Mouse (Mus musculus): ENCODE measurements at regions not wholly inside any gene's neighbourhood (a gene's known extent, or its start where the extent isn't known, plus 50 kb on each side); places are given as distances from the start of the nearest gene placed in this dataset.

DNA sequence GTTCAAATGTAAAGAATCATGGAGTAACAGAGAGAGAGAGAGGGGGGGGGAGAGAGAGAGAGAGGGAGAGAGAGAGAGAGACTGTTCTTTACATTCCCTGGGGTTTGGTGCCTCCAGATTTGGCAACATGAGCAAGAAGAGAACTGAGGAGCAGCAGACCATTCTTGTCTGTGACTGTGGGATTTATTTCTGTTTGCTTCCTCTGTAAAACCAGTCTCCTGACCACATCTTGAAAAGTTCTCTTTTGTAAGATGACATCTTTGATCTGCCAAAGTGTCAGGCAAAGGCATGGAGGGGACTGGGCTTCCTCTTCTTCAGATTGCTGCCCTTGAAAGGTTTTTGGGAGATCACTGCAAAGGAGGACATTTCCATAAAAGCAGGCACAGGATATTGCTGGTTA is 376.3 kb downstream of the Kcnj2 start:
- in situ Hi-C loops (cut with MboI, MseI): loop anchor here (10.0 to 25.0 kb wide), 3 partner anchors 897 to 1080 kb away; no protein-coding TSS in a partner anchor

DNA sequence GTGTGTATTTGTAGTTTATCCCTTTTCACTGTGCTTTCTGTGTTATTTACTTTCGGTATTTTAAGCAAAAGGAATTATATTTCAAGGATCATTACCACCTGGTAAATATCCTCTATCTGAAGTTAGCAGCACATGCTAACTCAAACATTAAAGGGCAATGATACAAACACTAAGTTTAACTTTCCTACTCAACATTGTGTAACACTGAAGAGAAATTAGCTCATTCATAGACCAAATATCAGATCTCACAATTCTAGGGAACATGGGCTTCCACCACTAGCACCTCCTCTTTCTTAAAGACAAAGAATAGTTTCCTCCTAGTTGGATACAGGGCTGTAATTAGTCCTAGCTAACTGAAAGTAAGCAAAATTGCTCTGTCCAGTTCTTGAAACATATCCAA is 377.4 kb downstream of the Kcnj2 start:
- in situ Hi-C loops (cut with MboI, MseI): loop anchor here (10.0 to 25.0 kb wide), 3 partner anchors 899 to 1081 kb away; no protein-coding TSS in a partner anchor

DNA sequence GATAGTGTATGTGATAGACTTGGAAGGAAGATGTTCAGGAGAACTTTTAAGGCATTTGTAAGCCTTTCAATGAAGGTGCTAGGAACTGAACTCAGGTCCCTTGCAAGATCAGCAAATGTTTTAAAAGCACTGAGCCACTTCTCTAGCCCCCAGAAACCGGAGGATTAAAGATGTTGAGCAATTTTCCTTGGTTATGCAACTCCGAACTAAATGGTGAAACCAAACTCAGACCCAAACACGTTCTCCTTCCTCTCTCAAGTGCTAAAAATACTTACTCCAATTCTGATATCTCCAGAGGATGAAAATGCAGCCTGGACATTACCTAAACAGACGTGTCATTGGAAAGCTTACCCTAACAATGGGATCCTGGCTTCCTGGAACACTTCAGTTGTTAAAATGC is 378.8 kb downstream of the Kcnj2 start:
- in situ Hi-C loops (cut with MboI, MseI): loop anchor here (10.0 to 25.0 kb wide), 3 partner anchors 900 to 1082 kb away; no protein-coding TSS in a partner anchor

DNA sequence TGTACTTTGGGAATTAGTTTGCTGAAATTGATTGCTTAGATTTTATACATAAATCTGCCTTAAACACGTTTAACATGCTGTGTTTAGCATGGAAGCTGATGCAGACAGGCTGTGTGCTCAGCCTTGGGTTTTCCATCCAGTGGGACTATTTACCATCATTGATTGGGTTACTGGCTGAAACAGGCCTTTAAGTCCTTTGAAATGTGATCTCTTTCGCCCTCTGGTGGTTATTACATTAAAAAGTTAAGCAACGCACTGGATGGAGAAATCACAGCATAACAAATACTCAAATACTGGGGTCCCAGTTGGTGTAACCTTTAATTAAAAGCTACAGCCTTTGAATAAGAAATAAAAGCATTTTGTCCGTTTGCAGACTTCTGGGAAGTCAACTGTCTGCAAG is 379.8 kb downstream of the Kcnj2 start:
- in situ Hi-C loops (cut with MboI, MseI): loop anchor here (10.0 to 25.0 kb wide), 3 partner anchors 901 to 1083 kb away; no protein-coding TSS in a partner anchor

DNA sequence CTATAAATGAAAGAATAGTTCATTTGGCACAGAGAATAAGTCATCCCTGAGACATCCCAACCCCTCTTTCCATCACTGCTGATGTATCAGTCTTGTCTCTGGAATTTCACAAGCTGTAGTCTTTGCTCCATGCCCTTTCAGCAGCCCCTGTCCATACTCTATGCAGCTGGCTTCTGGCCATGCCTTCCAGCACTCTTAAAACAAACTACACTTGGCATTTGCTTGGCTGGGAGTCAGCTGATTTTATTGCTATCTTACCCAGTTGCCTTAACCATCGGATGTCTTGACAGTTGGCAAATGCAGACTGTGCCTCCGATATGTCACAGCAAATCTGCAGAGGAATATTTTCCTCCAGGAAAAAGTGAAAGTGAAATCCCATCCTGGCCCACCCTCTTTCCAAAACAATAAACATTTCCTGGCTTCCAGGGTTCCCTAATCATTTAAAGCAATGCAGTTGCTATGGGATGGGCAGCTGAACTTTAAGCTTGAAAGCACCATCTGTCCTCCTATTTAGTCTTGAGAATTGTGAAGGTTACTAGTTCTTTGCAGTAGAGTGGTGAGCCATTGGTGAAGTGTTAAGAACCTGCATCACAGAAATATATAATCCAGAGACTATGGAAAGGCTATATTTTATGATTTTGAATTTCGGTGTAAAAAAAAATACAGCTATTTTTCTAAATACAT is 385.0 kb downstream of the Kcnj2 start:
- in situ Hi-C loops (cut with MboI, MseI): no loop called here

DNA sequence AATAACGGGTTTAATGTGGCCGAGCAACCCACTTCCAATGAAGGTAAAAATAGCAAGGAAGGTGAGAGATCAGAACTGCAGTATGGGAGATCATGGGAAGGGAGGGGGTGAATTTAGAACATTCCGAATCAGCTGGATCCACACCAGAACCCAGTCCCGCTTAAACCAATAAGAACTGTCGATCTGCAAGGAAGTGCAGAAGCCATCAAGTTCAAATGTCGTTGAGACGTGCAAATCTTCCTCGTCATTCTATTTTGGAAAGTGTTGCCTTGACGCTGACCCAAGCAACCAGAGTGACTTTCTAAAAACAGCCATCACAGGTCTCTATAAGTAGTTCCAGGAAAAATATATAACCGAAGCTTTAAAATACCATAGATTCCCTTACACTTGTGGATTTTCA is 394.1 kb downstream of the Kcnj2 start:
- in situ Hi-C loops (cut with MboI, MseI): no loop called here

DNA sequence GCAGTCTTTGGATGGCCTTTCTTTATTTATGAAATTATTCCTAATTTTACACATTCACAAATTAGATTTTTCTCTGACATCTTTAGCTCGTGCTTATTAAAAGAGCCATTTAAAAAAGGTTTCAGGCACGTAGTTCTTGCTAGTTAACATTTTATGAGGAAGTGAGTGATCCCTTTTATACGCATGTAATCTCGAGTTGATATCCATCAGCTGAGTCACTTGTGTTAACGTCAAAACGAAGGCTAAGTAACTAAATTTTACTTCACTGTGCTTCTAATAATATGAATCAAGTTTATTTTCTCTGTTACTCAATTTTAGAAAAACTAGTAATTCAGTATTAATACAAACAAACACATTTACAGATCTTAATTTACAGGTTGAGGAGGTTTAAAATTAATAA is 419.0 kb downstream of the Kcnj2 start:
- in situ Hi-C loops (cut with MboI, MseI): no loop called here

DNA sequence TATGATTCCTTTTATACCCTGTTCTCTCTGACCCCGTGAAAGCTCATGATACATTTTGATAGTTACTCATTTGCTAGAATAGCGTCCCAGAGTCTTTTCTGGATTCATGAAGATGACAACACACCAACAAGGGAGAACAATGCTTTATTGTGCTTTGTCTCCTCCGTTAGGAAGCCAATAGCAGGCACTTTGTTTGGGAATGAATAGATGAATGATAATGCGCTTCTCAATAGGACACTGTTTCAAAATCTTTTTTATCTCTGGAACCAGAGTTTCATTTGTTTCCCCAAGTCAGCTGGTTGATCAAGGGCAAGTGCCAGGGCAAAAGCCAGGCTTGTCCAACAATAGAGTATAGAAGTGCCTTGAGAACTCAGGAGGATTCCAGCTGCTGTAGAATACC is 446.5 kb downstream of the Kcnj2 start:
- in situ Hi-C loops (cut with MboI, MseI): no loop called here

DNA sequence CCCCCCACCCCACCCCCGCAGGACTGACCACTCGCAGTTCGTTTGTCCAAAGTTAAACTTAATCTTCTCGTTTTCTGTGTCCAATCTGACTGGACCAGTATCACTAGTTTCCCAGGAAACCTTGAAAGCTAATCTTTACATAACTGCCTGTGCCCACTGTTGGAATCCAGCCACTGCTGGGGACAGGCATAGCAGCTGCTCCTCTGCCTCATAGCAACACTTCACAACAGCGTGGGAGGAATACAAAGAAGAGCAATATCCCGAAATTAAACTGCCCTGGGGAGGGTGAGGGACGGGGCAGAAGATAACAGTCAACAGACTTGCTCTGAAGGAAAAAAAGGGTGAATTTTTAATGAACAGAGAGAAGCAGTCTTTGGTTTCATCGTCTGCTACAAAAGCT is 456.8 kb downstream of the Kcnj2 start:
- in situ Hi-C loops (cut with MboI, MseI): loop anchor here in 1 of 2 experiments (10.0 kb wide), 1 partner anchor 988 kb away; no protein-coding TSS in a partner anchor

DNA sequence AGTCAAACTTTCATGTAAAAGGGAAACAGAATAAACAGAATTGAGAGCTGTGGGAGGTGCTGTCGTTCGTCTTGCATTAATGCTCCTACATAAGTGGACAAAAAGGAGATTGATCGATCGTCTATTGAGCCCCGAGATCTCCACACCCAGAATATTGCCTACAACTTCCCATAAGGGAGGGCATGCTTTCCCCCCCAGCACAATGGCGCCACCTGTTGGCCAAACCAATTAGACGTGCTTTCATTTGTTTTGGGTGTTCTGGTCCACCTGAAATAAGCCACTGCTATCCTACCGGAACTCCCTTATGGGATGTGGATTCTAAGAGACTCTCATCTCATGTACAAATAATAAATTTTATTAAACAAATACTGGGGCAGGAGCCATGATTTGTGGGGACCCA is 457.5 kb downstream of the Kcnj2 start:
- in situ Hi-C loops (cut with MboI, MseI): loop anchor here in 1 of 2 experiments (10.0 kb wide), 1 partner anchor 989 kb away; no protein-coding TSS in a partner anchor

DNA sequence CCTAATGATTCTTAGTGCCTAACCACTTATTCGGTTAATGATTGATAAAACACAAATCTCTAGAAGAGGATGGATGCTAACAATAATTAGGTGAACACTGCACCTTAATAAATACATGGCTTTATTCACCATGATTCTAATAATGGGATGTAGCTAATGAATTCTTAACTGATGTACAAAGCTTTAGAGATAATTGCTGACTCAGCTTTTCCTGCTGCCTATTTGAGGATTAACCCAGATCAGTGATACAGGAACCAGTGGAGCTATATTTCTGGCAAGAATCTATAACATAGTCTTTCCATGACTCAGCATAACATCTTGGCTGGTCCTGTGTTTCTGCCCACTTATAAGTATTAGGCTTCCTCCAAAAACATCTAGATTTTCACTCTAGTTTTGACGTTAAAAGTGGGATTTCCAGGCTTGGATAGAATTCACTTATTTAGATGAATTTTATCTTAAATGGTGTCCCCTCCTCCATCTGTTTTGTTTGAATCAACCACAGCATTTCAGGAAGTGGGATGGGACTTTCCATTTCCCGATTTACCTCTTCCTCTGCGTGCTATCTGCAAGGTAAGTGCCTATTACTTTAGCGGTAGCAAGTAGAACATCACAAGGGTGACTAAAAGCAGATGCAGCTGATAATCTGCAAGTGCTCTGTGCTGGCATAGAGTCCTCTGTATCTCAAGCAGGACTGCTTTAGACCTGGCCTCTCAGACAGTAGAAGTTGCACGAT is 460.2 kb downstream of the Kcnj2 start:
- in situ Hi-C loops (cut with MboI, MseI): loop anchor here (10.0 to 25.0 kb wide), 2 partner anchors 991 to 1164 kb away; no protein-coding TSS in a partner anchor

DNA sequence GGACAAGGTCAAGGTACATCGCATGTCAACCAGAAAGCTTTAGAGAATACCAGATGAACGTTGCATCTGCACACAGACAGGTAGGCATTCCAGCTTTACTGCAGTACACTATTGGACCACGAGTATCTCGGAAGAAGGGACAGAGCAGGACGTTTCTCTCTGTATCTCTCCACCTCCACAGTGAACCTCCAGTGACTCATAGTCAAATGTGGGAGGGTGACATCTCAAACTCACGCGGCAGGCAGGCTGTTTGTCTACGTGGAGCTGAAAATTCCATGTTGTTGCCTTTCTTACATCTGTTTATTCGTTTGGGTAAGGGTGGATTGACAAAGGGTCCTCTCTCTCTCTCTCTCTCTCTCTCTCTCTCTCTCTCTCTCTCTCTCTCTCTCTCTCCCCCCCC is 463.6 kb downstream of the Kcnj2 start:
- in situ Hi-C loops (cut with MboI, MseI): loop anchor here (10.0 to 25.0 kb wide), 2 partner anchors 995 to 1167 kb away; no protein-coding TSS in a partner anchor

DNA sequence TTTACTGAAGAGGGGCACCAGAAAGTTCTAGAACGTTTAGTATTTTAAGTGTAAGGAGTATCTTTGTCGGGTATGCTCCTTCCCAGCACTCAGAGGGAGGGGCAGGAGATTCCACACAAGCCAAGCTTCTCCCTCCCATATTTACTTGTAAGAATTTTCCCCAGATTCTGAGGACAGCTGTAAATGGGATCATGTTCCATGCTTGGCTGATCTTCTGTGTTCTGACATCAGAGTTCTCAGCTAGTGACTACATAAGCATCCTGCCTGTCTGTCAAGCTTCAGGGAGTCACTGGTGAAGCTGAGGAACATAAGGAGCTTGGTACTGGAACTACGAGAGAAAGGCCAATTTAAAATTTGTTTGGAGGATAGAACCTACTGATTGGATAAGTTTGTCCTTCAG is 464.9 kb downstream of the Kcnj2 start:
- in situ Hi-C loops (cut with MboI, MseI): loop anchor here in 1 of 2 experiments (25.0 kb wide), 1 partner anchor 1169 kb away; no protein-coding TSS in a partner anchor

DNA sequence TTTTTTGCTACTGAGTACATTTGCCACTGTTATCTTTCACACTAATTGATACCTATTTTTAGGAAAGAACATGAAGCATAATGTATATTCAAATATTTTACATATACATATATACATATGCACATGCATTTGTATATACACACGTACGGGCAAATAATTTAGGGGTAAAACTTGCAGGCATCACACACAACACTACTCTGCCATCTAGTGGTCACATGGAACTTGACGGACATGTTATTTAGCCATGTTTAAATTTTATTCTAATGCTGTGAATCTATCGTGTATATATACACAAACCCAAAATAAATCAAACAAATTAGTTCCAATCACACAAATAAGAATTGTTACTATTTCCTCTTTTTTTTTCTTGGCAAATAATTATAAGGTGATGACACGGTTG is 466.5 kb downstream of the Kcnj2 start:
- in situ Hi-C loops (cut with MboI, MseI): loop anchor here in 1 of 2 experiments (25.0 kb wide), 1 partner anchor 1170 kb away; no protein-coding TSS in a partner anchor

DNA sequence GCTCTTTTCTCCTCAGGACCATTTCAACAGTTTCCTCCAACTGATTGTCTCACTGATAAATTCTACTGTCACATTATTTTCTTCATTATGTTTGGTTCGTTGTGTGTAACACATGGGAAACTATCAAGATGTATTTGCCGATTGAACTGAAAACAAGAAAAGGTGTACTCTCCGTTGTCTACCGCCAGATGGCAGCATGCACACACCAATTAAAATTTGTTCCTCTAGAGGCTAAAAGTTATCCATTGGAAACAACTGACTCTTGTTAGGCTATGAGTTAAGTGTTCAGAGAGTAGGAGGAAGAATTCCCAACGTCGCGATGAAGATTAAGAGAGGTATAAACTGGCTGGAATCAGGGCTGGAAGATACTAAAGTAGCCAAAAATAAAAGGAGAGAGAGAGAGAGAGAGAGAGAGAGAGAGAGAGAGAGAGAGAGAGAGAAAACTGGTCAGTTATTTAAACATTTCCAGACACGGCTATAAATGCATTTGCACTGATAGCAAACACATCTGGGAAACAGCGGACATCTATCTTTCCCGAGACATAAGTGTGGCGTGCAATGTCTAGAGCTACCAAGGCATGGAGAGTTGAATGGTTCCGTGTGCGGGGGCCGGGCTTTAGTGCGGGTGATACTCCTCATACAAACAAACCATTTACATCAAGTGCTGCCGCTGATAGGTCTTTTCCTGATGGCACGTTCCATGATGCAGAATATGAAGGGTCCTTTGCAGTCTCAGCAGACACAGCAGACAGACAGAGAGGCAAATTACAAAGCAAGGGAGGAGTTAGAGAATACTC is 470.3 kb downstream of the Kcnj2 start:
- in situ Hi-C loops (cut with MboI, MseI): loop anchor here (5.0 to 25.0 kb wide), 2 partner anchors 1174 to 1631 kb away; no protein-coding TSS in a partner anchor

DNA sequence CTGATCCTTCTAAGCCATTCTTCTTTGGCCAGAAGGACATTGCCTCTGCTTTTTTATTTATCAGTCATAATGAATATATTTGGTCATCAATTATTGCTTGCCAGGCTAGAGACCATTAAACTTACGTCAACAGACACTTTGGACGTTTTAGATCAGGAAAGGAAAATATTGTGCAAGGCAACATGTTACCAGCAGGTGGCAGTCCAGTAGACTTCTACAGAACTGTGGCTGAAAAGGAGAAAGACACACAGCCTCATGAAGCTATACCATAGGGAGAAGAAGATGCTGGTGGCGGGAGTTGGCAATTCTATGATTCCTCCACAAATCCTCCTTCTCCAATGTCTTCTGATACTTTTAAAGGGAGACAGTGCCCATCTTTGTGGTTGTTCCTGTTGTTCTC is 471.7 kb downstream of the Kcnj2 start:
- in situ Hi-C loops (cut with MboI, MseI): loop anchor here (5.0 to 25.0 kb wide), 2 partner anchors 1175 to 1630 kb away; no protein-coding TSS in a partner anchor

DNA sequence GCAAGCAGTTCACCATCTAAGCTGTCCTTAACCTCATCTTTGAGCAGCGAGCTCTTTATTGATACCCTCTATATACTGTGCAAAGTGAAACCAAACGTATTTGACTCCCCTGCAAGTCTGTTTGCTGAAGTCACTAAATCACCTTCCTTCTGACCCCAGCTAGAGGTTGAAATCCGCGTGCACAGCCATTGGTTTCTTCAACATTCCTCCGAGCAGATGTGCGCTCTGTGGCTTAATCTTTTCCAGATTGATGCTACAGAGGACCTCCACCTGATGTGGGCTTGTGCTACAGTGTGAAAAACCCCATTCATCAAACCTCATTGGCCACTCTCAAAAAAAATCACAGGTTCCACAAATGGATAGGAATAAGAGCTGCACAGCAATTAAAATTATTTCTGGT is 474.0 kb downstream of the Kcnj2 start:
- in situ Hi-C loops (cut with MboI, MseI): loop anchor here (5.0 to 25.0 kb wide), 2 partner anchors 1178 to 1627 kb away; no protein-coding TSS in a partner anchor

DNA sequence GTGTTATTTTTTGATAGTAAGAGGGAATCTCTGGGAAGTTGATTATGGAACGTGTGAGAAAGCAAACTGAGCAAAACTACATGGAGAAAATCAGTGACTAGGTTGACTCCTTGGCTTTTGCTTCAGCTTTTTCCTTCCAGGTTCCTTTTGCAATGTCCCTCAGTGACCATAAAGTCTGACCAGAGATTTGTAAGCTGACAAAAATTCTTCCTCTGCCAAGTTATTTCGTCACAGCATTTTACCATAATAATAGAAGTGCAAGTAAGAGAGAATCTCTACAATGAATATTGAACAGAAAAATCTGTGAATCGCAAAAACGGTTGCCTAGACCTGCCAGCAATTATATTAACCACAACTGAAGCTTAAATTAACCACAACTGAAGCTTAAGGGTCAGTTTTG is 479.3 kb downstream of the Kcnj2 start:
- in situ Hi-C loops (cut with MboI, MseI): loop anchor here in 1 of 2 experiments (25.0 kb wide), 1 partner anchor 1183 kb away; no protein-coding TSS in a partner anchor

DNA sequence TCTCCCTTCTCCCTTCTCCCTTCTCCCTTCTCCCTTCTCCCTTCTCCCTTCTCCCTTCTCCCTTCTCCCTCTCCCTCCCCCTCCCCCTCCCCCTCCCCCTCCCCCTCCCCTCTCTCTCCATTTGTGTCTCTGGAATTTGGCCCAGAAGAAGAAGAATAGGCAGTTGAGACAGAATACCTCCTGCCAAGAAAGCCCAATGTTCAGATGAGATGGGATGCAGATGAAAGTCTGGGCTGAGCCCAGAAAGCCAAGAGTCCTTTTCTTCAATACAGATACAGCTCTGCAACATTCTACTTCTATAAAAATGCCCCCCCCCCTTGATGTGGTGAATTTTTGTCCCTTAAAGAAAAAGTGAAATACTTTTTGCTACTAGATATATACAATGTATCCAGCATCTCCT is 489.2 kb downstream of the Kcnj2 start:
- in situ Hi-C loops (cut with MboI, MseI): no loop called here

DNA sequence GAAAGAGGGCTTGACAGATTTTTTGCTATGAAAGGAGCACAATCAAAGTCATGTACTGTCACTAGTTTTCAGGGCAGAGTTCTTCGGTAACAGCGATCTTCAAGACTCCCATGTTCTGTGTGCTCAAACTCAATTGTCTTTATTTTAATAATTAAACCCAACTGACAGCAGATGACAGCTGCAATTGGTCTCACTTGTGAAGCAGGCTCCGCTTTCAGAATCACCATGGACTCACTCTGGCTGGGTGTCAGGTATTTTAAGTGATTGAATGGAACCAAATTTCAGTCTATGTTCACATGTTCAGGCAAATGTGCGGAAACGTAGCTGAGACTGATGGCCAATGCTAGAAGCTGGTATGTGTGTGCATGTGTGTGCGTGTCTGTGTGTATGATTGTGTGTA is 489.7 kb downstream of the Kcnj2 start:
- in situ Hi-C loops (cut with MboI, MseI): no loop called here

Measured in T-helper 17 cell (primary cell).